Mouse (Mus musculus) heart, postnatal 14 days (tissue): ENCODE results near the gene Adamts12. TPM values are rescaled to one million over a fixed set of nuclear protein-coding genes. Genes with fewer than 3 reads are reported as not detected.

Experiments
- DNase-seq, 2 experiments: peaks; one replicate each; pipeline ENCODE4 v3.0.0; 2021 to 2022
- intact Hi-C: fragments of 180-260 bp; cut with DNase I; formaldehyde crosslinking; loops from one replicate; pipeline ENCODE4 v1.15.1; 2025
- total RNA-seq, 2 experiments: library from RNA; stranded (reverse); gene quantifications; 2 replicates each; pipeline ENCODE4 v1.2.3; 2021

Adamts12 gene
- total RNA-seq, 2 experiments from 2014 or later: 17.4 to 17.9 TPM

DNA sequence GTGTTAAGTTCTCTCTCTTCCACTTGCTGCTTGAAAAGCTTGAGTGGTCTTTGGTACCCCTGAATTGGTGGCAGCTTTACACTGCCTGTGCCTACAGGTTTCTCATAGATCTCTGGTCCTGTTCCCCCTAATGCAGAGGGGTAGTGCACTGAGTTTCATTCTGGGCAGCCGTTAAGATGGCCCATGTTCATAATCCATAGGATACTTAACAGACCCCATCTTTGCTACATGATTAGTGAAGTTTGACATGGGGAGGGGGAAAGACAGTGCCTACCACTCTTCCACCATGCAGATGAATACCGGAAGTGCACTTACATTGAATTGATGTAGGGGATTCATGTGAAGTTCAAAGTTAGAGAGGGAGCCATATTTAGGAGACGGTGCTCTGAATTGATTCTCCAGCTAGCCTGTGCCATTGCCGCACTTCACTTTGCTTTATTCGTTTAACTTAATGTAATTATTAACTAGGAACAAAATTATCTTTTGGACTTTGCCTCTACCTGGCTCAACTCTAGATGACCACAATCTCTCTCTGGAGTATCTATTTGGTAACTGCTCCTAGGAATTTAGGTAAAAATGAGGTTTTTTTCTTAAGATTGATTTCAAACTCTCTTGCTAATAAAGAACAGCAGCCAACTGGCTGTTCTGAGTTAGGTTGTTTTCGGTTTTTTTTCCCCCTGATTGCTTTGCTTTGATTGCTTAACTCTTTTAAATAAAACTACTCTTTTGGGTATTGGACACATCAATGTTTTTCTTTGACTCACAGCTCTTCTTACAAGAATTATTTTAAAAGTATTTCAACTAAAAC, 214.9 kb downstream of the Adamts12 start:
- intact Hi-C loops: no loop called here
- DNase-seq: no peak

DNA sequence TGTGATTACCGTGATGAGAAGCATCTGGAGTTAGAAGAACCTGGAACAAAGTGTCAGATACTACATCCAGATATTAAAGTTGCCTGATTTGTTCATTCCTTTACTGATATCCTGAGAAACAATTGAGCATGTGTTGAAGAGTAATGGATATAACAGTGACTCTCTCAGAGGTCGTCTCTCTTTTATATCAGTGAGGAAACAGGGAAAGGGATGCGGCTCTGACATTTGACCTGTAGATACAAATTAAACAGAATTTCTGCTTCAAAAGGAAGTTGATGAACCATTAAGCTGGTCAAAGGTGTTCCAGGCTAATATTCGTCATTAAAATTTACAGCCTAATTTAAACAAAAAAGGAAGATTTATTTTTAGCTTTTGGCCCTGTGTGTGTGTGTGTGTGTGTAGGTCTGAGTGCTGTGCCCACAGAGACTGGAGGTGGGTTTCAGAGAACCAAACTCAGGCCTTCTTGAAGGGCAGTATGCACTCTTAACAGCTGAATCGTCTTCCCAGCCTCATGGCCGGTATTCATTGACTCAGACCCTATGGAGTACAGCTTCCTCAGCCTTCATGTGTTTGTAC, 216.2 kb downstream of the Adamts12 start:
- intact Hi-C loops: no loop called here

GRCm38 (mm10) chr15:11283171-11283570, 218.6 kb downstream of the Adamts12 start:
- intact Hi-C loops: no loop called here
- DNase-seq: no peak

More for the DNA sequence above, 216.2 kb downstream of the Adamts12 start:
- DNase-seq: no peak

DNA sequence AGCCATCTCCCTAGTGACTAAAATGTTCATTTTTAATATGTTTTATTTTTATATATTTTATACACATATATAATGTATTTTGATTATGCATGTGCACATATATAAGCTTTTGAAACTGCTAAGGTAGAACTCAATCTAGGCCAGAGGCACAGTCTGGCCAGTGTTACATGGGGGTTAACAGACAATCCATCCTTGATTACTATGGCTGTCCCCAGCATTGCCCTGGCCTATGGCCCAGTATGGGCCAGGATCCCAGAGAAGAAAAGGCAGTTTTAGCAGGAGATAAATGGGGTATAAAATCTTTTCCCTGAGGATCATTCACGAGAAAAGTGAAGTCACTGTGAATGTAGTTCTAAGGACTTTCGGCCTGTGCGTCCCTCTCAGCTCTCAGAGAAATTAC, 223.2 kb downstream of the Adamts12 start:
- peak in 1 of 2 experiments; percentile 18 for DNase-seq
- intact Hi-C loops: no loop called here

GRCm38 (mm10) chr15:11292246-11292645, 227.7 kb downstream of the Adamts12 start:
- intact Hi-C loops: no loop called here

DNA sequence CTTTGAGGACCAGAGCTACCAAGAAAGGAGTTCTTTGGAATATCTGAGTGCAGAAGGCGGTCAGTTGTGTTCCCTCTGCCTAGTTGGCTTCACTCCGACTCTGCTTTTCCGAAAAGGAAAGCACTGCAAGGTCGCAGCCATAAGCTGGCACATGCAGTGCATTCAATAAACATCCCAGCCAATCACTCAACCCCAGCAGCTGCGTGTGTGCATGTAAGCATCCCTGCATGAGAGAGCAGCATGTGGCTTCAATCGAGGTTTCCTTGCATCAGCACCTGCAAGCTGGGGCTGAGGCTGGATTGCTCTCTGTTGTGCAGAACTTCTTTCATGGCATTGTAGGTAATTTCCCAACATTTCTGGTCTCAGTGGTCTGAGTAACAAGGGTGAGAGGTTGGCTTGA, 230.4 kb downstream of the Adamts12 start:
- no peak for DNase-seq
- intact Hi-C loops: no loop called here

More at GRCm38 (mm10) chr15:11292246-11292645, 227.7 kb downstream of the Adamts12 start:
- DNase-seq: no peak

DNA sequence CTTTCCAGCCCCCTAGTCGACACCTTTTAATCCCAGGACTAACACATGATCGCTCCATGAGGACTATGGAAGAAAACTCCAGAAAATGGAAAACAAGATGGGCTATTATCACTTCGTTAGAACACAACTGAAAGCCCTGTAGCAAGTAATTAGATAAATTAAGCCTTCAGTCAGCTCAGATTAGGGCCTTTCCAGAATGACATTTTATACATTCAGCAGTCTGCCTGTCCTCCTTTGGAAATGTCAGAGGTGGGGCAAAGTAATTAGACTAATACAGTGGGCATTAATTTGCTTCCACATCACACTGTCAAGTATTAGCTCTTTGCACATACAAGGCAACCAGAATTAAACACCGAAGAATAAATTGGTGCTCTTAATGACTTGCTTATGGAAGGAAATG, 233.4 kb downstream of the Adamts12 start:
- intact Hi-C loops: no loop called here
- no peak for DNase-seq

GRCm38 (mm10) chr15:11317077-11317476, 252.5 kb downstream of the Adamts12 start:
- intact Hi-C loops: no loop called here
- no peak for DNase-seq

DNA sequence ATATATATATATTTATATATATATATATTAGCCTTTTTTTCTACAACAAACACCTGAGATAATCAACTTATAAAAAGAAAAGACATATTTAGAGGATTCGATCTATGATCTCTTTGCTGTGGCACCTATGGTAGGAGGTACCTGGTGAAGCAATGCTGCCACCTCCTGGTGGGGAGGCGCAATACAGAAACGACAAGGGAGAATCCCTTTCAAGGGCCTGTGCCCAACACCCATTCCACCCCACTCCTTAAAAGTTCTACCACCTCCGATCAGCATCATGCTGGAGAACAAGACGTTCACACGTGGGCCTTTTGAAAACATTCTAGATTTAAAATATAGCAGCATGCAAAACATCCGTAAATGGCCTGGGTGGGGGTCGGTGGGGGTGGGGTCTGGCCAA, 255.9 kb downstream of the Adamts12 start:
- peak; percentile 53 to 67 for DNase-seq
- intact Hi-C loops: loop anchor here (1.0 to 5.0 kb wide), 2 partner anchors 282 to 398 kb away; no protein-coding TSS in a partner anchor

GRCm38 (mm10) chr15:11339467-11340180, 275.0 kb downstream of the Adamts12 start:
- intact Hi-C loops: no loop called here
- no peak for DNase-seq

GRCm38 (mm10) chr15:11355865-11356264, 291.3 kb downstream of the Adamts12 start:
- intact Hi-C loops: no loop called here
- no peak for DNase-seq

DNA sequence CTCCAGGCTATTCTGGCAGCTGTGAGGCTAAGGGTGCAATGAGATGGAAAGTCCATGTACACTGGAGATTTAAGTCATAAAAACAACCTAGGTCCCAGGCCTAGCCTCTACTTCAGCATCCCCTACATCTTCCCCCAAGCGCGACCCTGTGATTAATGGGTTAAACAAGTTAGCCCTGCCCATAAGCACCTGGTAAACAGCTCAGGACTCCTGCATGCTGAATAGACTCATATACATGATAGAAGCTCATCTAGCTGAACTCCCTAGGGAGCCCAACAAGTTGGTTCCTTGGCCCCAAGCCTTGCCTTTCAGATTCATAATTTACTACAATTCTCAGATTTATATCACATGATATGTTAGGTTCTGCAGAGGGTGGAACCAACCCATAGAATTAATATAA, 292.9 kb downstream of the Adamts12 start:
- intact Hi-C loops: no loop called here
- DNase-seq: no peak

GRCm38 (mm10) chr15:11360888-11361287, 296.3 kb downstream of the Adamts12 start:
- intact Hi-C loops: no loop called here
- no peak for DNase-seq

GRCm38 (mm10) chr15:11361824-11362223, 297.2 kb downstream of the Adamts12 start:
- no peak for DNase-seq
- intact Hi-C loops: no loop called here

GRCm38 (mm10) chr15:11364112-11364511, 299.5 kb downstream of the Adamts12 start:
- intact Hi-C loops: no loop called here
- DNase-seq: no peak

DNA sequence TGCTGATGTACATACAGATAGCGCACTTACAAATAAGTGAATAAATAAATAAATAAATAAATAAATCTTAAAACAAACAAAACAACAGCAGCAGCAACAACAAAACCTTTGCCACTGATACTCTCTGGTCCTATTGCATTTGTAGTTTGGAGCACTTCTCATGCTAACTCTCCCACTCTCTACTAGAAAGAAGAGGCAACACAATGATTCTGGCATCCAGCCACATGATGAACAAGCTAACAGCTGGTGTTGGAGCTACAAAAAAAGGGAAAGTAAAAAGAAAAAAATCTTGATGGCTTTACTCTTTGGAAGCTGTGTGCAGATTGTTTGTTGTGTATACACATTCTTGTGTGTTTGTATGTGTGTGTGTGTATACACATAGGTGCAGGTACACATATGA, 300.2 kb downstream of the Adamts12 start:
- peak in 1 of 2 experiments; percentile 26 for DNase-seq
- intact Hi-C loops: no loop called here

DNA sequence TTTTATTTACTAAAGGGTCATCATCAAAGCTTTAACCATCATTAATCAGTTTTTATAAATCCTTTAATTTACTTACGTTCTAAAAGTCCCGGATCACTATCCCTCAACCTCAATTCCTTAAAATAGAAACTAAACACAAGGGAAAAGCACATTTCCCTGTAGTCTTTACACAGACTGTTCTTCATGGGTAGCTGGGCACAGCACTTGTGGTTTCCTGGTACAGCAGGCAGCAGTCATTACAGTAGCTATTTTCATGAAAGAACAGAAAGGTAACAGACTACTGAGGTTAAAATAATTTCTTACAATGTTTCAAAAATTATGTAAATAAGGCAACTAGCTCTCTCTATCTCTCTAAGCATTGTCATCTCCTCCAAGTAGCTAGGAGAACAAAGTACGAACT, 305.0 kb downstream of the Adamts12 start:
- intact Hi-C loops: no loop called here
- no peak for DNase-seq

- DNase-seq: no peak
Observed at GRCm38 (mm10) chr15:11370477-11371085, 306.0 kb downstream of the Adamts12 start.

DNA sequence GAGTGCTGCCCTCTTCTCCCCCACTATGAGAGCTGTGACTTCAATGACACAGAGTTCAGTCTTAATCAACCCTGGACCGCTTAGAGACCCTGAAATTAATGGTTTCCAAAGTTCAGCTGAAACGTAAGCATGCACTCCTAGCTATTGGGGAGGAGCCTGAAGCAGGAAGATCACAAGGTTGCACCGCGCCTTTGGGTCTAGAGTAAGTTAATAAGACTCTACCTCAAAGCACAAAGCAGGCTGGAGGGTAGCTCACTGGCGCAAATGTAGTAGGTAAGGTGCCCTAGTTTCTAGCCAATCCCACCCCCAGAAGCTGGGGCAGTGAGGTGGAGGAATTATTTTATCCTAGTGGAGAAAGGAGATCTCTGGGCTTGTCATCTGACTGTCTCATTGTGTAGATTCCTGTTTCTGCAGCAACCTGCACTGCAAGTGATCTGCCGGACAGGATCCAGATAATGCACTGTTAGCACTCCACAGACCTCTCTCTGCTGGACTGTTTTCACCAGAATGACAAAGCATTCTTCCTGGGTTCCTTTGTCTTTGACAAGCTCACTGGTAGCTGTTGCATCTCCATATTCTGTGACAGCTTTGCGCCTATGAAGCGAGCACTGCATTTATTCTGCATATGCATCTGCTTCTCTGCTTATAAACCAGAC, 315.0 kb downstream of the Adamts12 start:
- intact Hi-C loops: loop anchor here (1.0 kb wide), 2 partner anchors 341 to 458 kb away; no protein-coding TSS in a partner anchor
- DNase-seq: no peak

More at GRCm38 (mm10) chr15:11370477-11371085, 306.0 kb downstream of the Adamts12 start:
- intact Hi-C loops: no loop called here

- DNase-seq: peak in 1 of 2 experiments; percentile 47
- intact Hi-C loops: loop anchor here (1.0 kb wide), 2 partner anchors 342 to 459 kb away; no protein-coding TSS in a partner anchor
Observed at GRCm38 (mm10) chr15:11380087-11380530, 315.5 kb downstream of the Adamts12 start.
